Mouse (Mus musculus): Measurements from ENCODE around the gene Cxcl16.
"Not testable (repeated sequence)": the region's sequence is repeated elsewhere in the genome, so short reads cannot be mapped to it uniquely, and the experiment has no call there.

Cxcl16 gene

DNA sequence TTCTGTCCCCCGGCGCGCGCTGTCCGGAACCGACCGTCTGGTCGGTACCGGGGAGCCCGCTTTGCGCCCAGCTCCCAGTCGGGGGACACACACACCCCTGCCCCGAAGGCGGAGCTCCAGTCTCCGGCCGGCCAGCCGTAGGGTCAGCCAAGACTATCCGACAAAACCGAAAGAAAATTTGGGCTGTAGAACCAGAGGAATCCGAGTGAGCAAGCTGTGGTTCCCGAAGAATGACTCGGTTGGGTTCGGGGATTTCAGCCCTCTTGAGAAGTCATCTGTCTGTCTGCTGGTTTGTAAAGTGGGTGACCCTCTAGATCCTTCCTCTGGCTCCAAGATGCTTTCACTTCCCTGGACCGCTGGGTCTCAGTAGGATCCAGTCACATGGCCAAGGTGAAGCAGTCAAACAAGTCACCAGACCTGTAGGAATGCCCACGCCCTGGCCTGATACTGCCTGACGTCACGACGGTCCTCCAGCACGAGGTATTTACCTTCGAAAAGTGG, at the start of gene Cxcl16:
Cxcl16 (minus strand) TSS at position 384 of the 501 bp plus-strand sequence.
- DNase-seq (ENCODE audit: low spot score) = no peak

DNA sequence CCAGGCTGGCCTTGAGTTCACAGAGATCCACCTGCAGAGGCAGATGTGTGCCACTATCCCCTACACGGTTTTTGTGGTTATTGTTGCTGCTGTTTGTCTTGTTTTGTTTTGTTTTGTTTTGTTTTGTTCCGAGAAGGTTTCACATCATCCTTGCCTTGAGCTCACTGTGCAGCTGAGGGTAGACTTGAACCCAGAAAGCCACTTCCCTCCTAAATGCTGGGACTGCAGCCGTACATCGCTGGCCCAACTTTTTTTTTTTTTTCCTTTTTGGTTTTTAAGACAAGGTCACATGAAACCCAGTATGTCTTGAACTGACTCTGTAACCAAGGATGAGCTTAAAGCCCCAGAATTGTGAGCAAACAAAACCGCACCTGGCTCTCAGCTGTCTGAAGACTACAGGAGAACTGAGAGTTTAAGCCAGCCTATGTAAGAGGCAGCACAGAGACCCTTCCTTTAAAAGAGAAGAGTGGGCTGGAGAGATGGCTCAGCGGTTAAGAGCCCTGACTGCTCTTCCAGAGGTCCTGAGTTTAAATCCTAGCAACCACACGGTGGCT, 47.3 kb upstream of the Cxcl16 start:
- no peak for DNase-seq (ENCODE audit: low spot score)

DNA sequence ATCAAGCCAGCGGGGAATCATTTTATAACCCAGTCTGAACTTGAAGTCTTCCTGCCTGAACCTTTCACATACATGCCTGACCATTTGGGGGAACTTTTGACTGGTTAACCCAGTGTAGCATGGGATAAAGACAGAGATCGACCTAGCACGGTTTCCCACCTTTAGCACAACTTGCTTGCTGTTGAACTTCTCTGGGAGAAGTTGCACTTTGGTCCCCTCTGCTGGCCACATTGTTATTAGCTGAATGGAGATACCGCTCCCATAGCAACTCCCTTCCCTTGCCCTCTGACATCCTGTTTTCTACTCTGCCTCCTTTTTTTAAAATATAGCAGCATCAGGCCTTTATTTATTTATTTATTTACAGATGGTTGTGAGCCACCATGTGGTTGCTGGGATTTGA, 46.6 kb upstream of the Cxcl16 start:
- DNase-seq (ENCODE audit: low spot score) = peak; percentile 69

DNA sequence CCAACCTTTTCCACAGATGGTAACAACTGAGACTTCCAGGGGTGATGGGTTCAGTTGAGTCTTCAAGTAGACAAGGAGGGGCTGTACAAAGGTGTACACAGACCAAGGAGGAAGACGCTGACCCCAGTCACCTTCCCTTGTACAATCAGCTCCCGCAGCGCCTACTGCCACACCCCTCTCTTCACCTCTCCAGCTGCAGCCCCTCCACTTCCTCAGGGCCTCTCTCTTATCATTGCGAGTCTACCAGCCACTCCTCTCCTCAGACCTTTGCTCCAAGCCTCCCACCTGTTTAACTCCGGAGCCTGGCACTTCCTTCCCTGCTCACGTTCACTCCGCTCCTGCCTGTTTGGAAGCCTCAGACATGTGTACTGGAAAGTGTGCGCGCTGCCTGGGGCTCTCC, 45.2 kb upstream of the Cxcl16 start, which contains the start of gene Tm4sf5:
Tm4sf5 (plus strand) TSS at position 275 of the 400 bp plus-strand sequence.
- DNase-seq (ENCODE audit: low spot score) = no peak

DNA sequence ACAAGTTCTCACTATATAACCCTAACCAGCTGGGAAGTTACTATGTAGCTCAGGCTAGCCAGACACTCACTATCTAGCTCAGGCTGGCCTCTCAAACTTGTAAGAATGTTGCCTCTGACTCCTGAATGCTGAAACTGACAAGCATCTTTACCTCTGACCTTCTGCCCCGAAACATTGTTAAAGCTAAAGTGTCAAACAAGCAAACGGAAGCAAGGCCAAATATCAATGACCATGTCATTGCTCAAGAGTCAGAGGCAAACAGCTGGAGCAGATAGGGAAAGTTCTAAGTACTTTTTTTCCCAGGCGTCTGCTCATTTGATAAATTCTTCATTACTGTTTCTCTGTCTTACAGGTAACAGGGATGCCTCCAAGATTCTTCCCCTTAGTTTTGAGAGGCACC, 42.2 kb upstream of the Cxcl16 start:
- no peak for DNase-seq (ENCODE audit: low spot score)

DNA sequence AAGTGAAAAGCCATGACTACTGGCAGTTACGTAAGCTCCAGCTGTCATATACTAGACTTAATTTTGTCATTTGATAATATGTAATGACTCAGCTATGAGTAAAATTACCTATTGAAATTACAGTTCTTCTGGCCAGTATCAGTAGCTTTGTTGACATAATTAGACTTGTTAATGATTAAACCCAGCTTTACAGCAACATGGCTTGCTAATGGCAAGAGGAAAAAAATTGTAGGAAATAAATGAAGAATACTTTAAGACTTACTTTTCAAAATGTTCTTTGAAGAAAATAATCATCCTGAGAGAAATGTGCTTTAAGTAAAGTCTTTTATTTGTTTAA, 40.7 kb upstream of the Cxcl16 start:
- no peak for DNase-seq (ENCODE audit: low spot score)

DNA sequence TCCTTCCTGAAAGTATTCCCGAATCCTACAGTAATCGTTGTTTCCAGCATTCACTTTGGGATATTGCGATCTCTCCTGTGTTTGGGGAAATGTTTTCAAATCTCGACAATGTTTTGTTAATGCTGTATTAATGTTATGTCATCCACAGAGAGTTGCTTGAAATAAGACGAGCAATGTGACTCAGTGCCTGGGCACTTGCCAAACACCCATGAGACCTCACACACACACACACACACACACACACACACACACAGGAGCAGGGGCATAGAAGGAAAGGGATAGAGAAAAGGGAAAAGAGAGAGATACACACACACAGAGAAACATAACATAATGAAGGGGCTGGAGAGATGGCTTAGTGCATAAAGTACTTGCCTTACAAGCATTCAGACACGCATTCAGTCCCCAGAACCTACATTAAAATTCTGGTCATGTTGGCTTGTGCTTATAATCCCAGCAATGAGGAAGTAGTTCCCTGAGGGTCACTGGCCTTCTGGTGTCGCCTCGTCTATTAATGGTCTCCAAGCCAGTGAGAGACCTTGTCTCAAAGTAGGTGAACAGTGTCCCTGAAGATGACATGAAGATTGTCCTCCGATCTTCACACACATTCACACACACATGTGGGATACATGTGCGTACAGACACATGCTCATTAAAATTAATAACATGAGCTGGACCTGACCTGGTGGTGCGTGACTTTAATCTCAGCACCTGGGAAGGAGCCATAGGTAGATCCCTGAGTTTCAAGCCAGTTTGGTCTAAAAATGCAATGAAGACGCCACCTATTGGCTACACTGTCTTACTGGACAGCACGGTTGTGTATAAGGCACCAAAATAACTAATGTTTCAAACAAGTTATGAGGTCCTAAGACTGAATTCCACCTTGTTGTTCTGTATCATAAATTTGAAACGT, 40.0 kb upstream of the Cxcl16 start:
- DNase-seq (ENCODE audit: low spot score) = no peak

DNA sequence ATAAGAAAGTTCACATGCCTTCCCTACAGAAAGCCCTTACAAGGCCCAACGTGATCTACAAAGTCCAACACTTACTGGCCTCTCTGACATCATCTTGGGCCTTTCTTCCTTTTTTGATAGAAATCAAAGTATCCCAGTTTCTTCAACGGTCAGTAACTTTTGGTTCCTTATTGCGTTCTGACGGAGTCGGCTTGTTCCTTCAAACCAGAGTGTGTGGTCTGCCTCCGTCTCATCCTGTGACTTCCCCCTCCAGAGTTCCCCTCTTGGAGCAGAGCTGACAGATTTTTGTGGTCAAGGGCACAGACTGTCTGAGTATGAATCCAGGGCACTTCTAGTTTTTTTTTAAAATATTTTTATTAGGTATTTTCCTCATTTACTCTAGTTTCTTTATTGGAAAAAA, 29.9 kb upstream of the Cxcl16 start:
- DNase-seq (ENCODE audit: low spot score) = peak; percentile 37

DNA sequence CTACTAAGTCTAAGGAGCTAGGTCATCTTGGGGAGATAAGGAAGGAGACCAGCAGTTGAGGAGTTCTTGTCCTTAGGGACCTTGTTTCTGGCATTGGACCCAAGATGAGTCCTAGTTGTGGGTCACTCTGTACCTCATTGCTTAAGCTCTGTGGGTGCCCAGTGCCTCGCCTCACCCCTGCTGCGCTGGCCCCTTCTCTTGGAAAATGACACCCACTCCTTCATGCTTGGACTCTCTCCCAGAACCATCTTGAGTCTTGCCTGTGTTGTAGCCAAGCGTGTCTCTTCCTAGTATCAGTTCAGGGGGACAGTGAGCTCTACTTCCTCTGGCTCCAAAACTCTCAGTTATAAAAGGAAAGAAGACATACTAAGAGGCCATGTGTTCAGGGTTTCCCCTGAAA, 29.4 kb upstream of the Cxcl16 start:
- DNase-seq (ENCODE audit: low spot score) = no peak

DNA sequence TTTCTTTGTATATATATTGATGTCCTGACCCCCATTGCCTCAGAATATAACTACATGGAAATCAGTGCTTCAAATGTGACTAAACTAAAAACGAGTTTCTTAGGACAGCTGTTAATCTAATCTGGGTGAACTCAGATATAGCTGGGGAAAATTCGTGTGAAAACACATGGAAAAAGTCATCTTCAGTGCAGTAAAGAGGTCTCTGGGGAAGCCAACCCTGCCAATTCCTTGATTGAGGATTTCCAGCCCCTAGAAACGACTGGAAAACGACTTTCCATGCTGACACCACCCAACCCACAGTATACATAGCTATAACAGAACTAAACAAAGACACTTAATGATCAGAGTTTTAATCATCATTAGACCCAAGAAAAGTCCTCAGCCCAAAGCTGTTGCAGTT, 28.0 kb upstream of the Cxcl16 start:
- no peak for DNase-seq (ENCODE audit: low spot score)

DNA sequence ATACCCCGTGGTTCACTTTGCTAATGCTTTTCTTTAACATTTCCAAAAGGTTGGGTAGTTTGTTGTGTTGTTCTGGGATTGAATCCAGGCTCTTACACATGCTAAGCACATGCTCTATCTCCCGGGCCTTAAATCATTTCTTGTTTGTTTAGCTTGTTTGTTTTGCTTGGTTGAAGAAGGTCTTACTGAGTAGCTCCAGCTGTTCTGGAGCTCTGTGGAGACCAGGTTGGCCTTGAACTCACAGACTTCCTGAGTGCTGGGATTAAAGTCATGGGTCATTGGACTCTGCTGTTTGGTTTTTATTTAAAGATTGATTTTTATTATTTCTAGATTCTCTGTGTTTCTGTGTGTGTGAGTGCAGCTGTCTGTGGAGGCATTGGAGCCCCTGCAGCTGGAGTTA, 25.7 kb upstream of the Cxcl16 start:
- no peak for DNase-seq (ENCODE audit: low spot score)

DNA sequence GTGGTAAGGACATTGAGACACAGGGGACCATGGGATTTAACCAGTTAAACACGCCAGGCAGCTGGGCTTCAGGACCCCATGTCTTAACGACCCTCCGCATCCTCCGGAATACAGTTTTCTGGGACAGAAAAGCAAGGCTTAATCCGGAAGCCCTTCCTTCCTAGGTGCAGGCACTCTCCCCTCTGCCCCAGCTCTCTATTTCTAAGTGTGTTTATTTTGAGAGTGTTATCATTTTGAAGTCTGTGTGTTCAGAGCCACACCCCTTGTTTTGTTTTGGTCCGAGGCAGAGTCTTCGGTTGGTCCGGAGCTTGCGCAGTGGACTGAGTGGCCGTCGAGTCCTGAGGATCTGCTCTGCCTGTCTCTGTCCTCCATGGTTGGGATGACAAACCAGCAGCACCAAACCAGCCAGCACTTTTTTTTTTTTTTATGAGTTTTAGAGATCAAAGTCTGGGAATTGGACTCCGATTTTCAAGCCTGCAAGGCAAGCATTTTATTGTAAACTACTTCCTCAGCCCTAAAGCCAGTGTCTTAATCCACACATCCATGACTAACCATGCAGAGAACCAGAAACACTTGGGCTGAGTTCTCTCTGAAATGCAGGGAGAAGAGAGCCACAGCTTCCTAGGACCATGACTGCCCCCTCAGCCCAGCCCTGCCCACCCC, 15.2 kb upstream of the Cxcl16 start:
- DNase-seq (ENCODE audit: low spot score) = no peak

DNA sequence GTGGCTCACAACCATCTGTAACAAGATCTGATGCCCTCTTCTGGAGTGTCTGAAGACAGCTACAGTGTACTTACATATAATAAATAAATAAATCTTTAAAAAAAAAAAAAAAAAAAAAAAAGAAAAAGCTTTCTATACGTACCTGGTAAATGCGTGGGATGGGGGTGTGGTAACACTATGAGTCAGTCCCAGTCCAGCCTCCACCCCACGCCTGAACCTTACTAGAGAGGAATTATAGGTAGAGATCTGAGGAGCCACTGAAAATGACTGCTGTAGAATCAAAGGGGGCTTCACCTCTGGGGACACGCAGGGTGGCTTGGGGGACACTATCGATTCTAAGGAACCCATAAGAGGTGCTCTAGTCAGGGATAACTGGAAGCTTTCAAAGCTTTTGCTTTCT, 13.5 kb upstream of the Cxcl16 start:
- DNase-seq (ENCODE audit: low spot score) = not testable (repeated sequence)

DNA sequence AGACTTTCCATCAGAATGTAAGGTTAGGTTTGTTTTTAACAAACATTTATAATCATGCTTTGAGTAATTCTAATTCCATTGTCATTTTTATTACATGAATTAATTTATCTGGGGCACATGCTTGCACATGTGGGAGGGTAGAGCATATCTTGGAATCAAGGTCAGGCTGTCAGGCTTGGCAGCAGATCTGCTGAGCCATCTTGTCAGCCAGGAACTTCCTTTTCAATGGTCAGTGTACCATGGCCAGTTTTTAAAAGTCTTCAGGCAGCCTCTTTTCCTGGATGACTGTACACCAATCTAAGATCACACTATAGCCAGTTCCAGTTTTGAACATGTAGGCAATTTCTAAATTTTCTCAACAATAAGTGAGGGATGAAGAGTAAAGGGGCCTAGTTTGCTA, 12.9 kb upstream of the Cxcl16 start:
- DNase-seq (ENCODE audit: low spot score) = no peak

DNA sequence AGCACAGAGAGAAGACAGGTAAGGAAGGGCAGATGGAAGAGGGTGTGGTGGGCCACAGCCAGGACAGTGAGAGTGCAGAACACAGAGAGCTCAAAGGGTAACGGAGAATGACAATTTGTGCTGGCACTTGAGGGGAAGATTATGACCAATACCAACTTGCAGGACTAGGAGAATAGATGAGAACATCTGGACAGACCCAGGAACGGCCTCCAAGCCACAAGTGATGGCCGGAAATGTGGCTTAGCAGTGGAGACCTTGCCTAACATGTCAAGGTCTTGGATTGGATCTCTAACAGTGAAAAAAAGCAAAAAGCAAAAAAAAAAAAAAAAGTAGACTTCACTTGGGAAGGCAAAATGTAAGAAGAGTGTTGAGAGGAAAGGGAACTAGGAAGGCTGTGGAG, 10.0 kb upstream of the Cxcl16 start:
- DNase-seq (ENCODE audit: low spot score) = no peak

DNA sequence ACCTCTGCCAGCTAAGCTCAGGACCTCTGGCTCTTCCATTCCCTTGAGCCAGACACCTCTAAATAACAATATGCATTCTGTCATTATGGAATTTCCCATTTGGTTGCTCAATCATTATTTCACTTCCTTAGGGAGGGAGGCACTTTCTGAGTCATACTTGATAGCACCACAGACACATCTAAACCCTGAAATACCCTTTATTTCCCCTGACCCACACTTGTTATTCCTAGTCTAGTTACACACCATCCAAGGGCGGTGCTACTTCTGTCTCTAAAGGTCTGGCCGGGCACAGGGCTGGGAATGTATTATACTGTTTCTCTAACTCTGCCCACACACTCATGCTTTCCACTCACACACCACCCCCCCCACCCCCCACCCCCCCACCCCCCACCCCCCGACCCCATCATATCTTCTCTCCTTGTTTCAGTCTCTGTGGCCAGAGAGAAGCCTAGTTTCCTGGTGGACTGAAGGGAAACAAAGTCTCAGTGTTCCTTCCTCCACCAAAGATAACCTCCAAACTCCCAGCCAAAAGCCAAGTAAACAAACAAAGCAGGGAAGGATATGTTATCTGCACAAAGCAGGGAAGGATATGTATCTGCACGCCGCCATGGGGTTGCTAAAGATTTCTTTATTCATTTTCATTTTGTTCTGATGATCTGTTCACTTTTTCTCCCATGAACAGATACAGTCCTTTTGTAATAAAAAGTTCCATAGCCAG, 8.3 kb upstream of the Cxcl16 start:
- DNase-seq (ENCODE audit: low spot score) = no peak

DNA sequence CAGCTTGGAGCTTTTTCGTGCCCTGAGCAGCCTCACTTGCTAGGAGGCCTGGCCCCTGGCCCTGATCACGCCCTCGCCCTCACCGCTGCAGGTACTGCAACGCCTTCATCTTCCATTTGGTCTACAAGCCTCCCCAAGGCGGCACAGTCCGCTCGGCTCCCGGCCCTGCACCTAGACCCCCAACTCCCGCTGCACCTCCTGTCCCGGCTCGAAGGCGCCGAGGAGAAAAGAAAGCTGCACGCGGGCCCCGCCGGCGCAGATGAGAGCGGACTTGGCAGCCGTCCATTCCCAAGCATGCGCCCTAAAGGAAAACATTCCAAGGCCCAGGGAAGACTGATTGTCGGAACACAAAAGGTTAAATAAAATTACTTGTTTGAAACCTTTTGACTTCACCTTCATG, 6.0 kb upstream of the Cxcl16 start:
- no peak for DNase-seq (ENCODE audit: low spot score)

DNA sequence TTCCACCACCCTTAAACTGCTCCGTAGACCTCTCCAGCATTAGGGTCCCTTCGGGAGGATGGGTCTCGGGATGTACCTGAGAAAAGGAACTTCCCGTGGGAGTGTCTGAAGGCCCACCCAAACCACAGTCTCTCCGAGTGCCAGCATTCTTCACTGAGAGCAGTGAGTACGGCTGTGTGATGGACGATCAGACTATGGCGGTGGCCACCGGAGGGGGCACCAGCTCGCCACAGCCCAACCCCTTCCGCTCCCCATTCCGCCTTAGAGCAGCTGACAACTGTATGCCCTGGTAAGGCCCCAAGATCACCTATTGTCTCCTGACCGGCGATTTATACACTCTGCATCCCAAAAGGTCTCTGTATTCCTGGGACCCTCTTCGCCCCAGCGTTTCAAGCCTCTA, 5.4 kb upstream of the Cxcl16 start:
- DNase-seq (ENCODE audit: low spot score) = no peak

DNA sequence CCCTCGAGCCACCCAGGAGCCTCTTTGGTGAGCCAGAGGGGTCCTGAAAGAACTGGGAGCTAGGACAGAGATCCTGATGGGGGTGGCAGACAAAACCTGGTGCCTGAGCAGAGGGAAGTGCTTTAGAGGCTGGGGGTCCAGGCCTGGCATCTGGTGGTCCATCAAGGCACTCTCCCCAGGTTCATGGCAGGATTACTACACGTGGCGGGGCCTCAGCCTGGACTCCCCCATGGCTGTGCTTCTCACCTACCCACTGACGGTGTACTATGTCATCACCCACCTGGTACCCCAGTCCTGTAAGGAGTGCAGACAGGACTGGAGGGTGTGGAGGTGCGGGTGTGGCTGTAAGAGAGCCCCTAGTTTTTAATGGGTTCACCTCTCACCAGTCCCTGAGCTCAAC, 4.2 kb upstream of the Cxcl16 start:
- DNase-seq (ENCODE audit: low spot score) = no peak

DNA sequence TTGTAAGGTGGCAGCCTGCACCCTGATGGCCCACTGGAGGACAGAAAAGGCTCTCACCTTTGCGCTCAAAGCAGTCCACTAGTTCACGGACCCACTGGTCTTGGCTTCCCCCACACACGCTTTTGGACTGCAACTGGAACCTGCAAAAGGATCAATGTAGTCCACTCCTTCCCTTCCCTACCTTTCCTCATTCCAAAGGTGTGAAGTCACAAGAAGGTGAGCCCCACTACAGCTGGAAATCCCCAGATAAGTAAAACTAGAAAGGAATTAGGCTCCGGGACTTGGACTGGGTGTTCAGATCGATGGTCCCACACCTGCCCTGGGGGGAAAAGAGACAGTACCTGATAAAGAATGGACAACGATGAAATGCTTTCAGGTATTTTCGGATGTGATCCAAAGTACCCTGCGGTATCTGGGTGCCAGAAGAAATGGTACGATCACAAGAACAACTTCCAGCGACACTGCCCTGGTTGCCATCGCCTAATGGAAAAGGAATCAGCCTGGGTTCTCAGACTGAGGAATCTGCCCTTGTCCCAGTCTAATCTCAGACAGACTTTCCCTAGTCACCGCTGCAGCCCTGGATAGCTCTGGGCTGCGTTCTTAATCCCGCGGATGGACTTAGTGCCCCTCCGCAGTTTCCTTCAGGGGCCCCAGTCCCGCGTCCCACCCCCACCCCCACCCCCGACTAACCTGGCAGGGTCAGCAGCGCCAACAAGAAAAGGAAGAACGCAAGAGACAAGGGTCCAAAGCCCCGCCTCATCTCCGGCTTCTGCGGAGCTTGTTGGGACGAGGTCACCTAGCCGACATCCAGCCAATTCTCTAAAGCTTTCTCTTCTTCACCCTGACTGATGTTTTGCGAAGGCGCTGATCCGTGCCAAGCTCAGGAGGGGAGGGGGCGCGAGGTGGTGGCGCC, 840 bp downstream of the Cxcl16 start, which contains the start of gene Zmynd15:
Zmynd15 (plus strand) TSS at position 746 of the 913 bp plus-strand sequence.
- DNase-seq (ENCODE audit: low spot score) = no peak

Data from layer of hippocampus, adult 11-12 months (tissue).